In genomic region chr6:48840371-48840969, GRCm38 (mm10) we compare ENCODE assay signal across 8 mouse cellular contexts. TPM values are rescaled to one million over a fixed set of nuclear protein-coding genes. Genes with fewer than 3 reads are reported as not detected.
A peak's percentile ranks its signal among the peaks of the same experiment; 100 is the strongest.
DNase-seq lines count a peak whose midpoint lies in the region; ATAC-seq lines count a peak whose summit lies in the region.

Tmem176a (plus strand) TSS chr6:48840919.

- peak within 1 kb of the TSS; percentile 85 for H3K27ac ChIP-seq in hindbrain, embryonic 13.5 days
- H3K27ac ChIP-seq in limb, embryonic 10.5 days, result peak within 1 kb of the TSS; percentile 86

- peak; percentile 57 for ATAC-seq in hindbrain, embryonic 13.5 days (ENCODE audit: low FRiP score)
- ATAC-seq in megakaryocyte-erythroid progenitor cell, adult 5-6 weeks (replicated peaks; ENCODE audit: low FRiP score, low TSS enrichment, poor library complexity, severe bottlenecking), result 0 out of 2 replicates have a peak, but pooled peaks have one; percentile 26

- H3K9ac ChIP-seq in hindbrain, embryonic 13.5 days, result peak within 1 kb of the TSS; percentile 68

- H3K4me3 ChIP-seq in hindbrain, embryonic 13.5 days, result peak within 1 kb of the TSS; percentile 38
- peak within 1 kb of the TSS; percentile 52 for H3K4me3 ChIP-seq in limb, embryonic 10.5 days

- WGBS in hindbrain, embryonic 13.5 days, result 36% methylated on average over 7 of the region's 7 CpGs
- 42% methylated on average over 7 of the region's 7 CpGs for WGBS in limb, embryonic 10.5 days

- H3K4me1 ChIP-seq in hindbrain, embryonic 13.5 days (replicated peaks), result peaks cover 47% of the 10 kb centered on the region
- H3K4me1 ChIP-seq in limb, embryonic 10.5 days, result peaks cover 30% of the 10 kb centered on the region

- no peak for DNase-seq in frontal cortex, adult 2 months (ENCODE audit: extremely low spot score in 1 of 2, low spot score in 1 of 2)
- DNase-seq in frontal cortex, postnatal 36 days (ENCODE audit: low spot score in 2 of 2), result no peak
- DNase-seq in adrenal gland, postnatal 25 days, result peak; percentile 61
- DNase-seq in gastrocnemius, adult 18-20 months (ENCODE audit: low spot score), result peak; percentile 19
- DNase-seq in limb, embryonic 10.5 days (ENCODE audit: low spot score), result no peak
- DNase-seq in testis, postnatal 10 days (ENCODE audit: low spot score), result peak; percentile 68

- H3K4me2 ChIP-seq in hindbrain, embryonic 13.5 days, result peak within 1 kb of the TSS; percentile 59

- H3K36me3 ChIP-seq in hindbrain, embryonic 13.5 days, result peaks cover 10% of the 10 kb centered on the region; the same call in 1 of the 2 replicates
- peaks cover 39% of the 10 kb centered on the region for H3K36me3 ChIP-seq in limb, embryonic 10.5 days

- no peaks in the 10 kb centered on the region for H3K27me3 ChIP-seq in hindbrain, embryonic 13.5 days
- no peaks in the 10 kb centered on the region for H3K27me3 ChIP-seq in limb, embryonic 10.5 days (ENCODE audit: low read depth, poor library complexity, severe bottlenecking)

- H3K9me3 ChIP-seq in hindbrain, embryonic 13.5 days, result no peaks in the 10 kb centered on the region
- H3K9me3 ChIP-seq in limb, embryonic 10.5 days (replicated peaks), result no peaks in the 10 kb centered on the region

RNA-seq across cellular contexts. Expression of gene Tmem176a, which starts in this region (rescaled TPM):
- polyA plus RNA-seq in frontal cortex, adult 2 months (2012; rRNA removed), result 23.7 and 28.1 TPM in 2 replicates
- 210 and 286 TPM in 2 replicates for total RNA-seq in adrenal gland, postnatal 25 days (2021)
- 1 to 10 TPM; 3.3 to 3.9 TPM for total RNA-seq in gastrocnemius, adult 18-20 months (2021)
- 19.0 and 19.9 TPM in 2 replicates for polyA plus RNA-seq in hindbrain, embryonic 13.5 days (2015; fragmentation: Nextera tagmentation; extraction: Ambion mirVana)
- 18.0 and 29.0 TPM in 2 replicates for polyA plus RNA-seq in limb, embryonic 10.5 days (2016; fragmentation: Nextera tagmentation; extraction: Ambion mirVana)
- 5.4 and 11.3 TPM in 2 replicates for total RNA-seq in megakaryocyte-erythroid progenitor cell, adult 5-6 weeks (2014; fragmentation: Nextera tagmentation)
- total RNA-seq in megakaryocyte-erythroid progenitor cell, adult 5-6 weeks (2017), result 5.1 and 31.3 TPM in 2 replicates

Comparison
In these comparisons a context has a peak if more than half of its experiments do, and no peak if none do; other contexts are left out.
1. DNase-seq: peak in adrenal gland, postnatal 25 days (single experiment), gastrocnemius, adult 18-20 months (single experiment) and testis, postnatal 10 days (single experiment); none in frontal cortex, adult 2 months (0 of 2), frontal cortex, postnatal 36 days (0 of 2) and limb, embryonic 10.5 days (single experiment).